Mouse (Mus musculus) kidney, postnatal 25 days (tissue): ENCODE results near the gene Ephb2.

ENCODE experiments used
- DNase-seq, 2 experiments: peaks; one replicate each; pipeline ENCODE4 v3.0.0; 2021; ENCODE audit warnings: mixed read lengths in 2 of 2

The Ephb2 gene

GRCm38 (mm10) chr4:136696381-136696925 is 139.3 kb downstream of the Ephb2 start:
- peak; percentile 63 to 74 for DNase-seq

- no peak for DNase-seq
Measured at GRCm38 (mm10) chr4:136695696-136696095, 140.1 kb downstream of the Ephb2 start.

GRCm38 (mm10) chr4:136690034-136690433 is 145.8 kb downstream of the Ephb2 start:
- DNase-seq = no peak

- DNase-seq = no peak
Measured at GRCm38 (mm10) chr4:136688113-136688512, 147.7 kb downstream of the Ephb2 start.

DNA sequence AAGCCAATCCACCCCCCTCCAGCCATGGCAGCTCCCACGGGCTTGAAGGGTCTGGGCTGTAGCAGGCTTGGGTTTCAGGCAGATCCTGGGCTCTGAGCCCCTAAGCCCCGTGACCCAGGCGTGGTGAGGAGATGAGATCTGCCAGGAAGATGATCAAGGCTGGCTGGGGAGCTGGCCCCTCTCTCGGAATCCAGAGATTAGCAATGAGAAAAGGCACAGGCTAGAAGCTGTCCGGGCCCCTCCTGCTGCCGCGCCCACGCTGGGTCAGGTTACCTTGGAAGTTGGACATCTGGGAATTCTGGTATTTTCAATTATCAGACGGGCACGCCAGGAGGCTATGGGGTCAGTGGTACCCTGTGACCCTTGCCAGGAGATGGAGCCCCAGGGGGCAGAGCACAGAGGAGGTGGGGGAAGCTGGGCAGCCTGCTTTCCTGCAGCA is 150.3 kb downstream of the Ephb2 start:
- DNase-seq = no peak

GRCm38 (mm10) chr4:136684485-136684884 is 151.3 kb downstream of the Ephb2 start:
- DNase-seq = peak in 1 of 2 experiments; percentile 26

DNA sequence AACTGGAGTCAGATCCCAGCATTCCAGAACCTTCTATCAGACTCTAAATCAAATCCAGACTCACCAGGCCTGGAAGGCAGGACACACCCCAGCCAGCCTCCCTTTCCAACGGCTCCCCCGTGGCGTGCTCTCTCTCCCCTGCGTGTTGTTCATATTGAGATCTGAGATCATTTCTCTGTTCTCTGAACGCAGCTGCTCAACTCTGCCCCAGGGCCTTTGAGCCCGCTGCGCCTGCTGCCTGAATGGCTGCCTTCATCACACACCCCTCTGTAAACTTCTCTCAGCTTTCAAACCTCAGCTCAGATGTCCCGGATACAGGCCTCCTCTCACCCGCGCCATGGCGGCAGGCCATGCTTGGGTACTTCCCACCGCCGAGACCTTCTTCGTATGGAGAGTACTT is 155.1 kb downstream of the Ephb2 start:
- no peak for DNase-seq

DNA sequence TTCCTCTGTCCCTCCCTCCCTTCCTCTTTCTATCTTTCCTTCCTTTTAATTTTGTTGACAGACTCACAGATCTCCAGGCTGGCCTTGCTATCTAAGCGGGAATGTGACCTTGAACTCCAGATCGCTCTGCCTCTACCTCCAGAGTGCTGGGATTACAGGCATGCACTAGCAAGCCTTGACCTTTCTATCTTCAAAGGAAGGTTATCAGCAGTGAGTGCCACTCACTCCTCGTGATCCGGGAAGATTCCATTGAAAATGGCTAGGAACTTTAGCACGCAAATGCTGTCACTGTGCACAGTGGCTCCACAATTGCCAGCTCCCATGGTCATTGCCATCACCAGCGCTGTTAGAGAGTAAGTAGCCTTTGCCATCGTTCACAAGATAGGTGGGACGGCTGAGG is 156.6 kb downstream of the Ephb2 start:
- DNase-seq = no peak

- DNase-seq = peak; percentile 81 to 93
Measured at GRCm38 (mm10) chr4:136678480-136678879, 157.3 kb downstream of the Ephb2 start.

- DNase-seq = no peak
Measured at GRCm38 (mm10) chr4:136675439-136675838, 160.3 kb downstream of the Ephb2 start.

DNA sequence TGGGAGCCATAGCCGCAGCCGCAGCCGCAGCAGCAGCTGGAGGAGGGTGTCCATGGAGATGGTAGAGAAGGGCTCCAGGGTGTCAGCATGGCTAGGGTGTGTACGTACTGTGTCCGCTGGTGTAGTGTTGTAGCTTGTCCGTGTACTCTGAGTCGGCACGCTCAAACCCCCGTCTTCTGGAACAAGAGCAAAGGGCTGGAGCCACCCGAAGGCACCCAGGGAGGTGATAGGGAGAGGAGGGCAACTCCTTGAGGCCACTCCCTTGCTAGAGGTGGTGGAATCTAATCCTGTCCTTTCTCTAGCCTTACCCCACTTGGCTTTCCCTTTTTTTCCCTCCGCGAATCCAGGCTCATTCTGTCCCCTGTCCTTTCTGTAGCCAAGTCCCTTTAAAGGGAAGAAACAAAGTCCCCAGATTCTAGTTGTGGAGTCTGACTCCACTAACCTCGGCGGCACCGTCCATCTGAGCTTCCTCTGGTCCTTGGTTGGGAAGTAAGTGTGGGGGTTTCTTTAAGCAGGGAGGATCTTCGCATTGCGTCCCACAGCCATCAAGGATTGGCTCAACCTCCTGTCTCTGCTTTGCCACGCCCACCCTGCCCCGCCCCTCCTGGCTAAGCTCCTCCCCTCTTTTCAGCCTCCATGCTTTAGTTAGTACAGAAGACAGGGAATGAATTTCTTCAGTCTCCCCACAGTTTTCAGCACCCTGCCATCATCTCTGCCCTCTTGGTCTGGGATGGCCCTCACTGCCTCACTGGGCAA is 163.3 kb downstream of the Ephb2 start:
- no peak for DNase-seq

- DNase-seq = no peak
Measured at GRCm38 (mm10) chr4:136667757-136668156, 168.0 kb downstream of the Ephb2 start.

GRCm38 (mm10) chr4:136666002-136666401 is 169.8 kb downstream of the Ephb2 start:
- no peak for DNase-seq

DNA sequence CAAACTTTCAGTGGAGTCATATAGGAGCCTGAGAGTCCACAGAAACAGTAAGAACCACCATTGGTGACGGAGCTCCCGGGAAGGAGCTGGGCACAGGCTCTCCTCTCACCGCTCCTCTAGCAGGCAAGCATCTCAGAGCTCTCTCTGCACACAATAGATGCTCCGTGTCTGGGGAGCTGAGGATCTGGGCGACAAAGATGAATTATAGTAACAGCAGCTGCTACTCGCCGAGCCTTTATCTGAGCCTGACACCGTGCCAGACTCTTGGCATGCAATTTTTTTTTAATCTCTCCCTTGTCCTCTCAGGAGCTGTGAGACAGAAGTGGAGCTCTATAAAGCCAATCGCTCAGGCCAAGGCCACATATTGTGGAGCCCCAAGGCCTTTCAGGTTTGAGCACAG is 170.7 kb downstream of the Ephb2 start:
- DNase-seq = no peak

- DNase-seq = no peak
Measured at GRCm38 (mm10) chr4:136657914-136658313, 177.9 kb downstream of the Ephb2 start.

DNA sequence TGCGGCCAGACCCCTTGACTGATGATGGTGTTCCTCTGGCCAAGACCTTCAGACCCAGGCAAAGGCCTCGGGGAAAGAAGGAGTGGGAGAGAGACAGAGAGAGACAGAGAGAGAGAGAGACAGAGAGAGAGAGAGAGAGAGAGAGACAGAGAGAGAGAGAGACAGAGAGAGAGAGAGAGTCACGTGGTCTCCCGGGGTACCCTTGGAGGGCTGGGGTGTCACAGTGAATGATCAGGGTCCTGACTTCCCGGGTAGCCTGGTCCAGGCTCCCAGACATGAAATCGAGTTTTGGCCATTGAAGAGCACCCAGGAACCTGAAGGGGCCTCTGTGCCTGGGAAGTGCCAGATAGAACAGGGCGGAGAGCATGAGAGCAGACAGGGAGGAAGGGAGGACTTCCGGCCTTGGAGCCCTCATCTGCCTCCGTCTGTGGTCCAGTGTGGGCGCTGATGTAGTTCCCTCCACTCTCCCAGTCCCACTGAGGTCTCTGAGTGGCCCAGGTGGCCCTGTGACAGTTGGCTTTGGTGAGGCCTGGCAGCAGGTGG is 182.0 kb downstream of the Ephb2 start:
- no peak for DNase-seq

- no peak for DNase-seq
Measured at GRCm38 (mm10) chr4:136653019-136653418, 182.8 kb downstream of the Ephb2 start.

- DNase-seq = no peak
Measured at GRCm38 (mm10) chr4:136652528-136652910, 183.3 kb downstream of the Ephb2 start.

- DNase-seq = no peak
Measured at GRCm38 (mm10) chr4:136651882-136652527, 183.8 kb downstream of the Ephb2 start.

DNA sequence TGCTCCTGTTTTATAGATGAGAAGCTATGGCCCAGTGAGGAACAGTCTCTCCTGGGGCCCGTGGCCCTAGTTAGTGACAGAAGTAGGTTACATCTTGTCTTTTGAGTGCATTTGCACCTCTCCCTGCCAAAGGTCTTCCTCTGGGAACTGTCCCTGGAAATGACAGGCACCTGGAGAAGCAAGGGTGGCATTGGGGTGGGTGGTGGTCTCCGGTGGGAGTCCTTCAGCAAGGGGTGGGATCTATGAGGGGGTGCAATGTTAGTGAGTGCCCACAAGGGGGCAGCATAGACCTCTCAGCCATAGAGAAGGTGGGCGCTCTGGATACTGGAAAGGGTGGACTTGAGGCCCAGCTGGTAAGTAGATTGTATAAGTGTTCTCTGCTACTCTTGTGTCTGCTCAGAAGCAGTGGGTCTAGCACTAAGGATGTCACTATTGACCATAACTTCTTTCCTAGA is 184.4 kb downstream of the Ephb2 start:
- no peak for DNase-seq

GRCm38 (mm10) chr4:136650261-136650660 is 185.5 kb downstream of the Ephb2 start:
- DNase-seq = no peak

- DNase-seq = no peak
Measured at GRCm38 (mm10) chr4:136649480-136650196, 186.2 kb downstream of the Ephb2 start.

DNA sequence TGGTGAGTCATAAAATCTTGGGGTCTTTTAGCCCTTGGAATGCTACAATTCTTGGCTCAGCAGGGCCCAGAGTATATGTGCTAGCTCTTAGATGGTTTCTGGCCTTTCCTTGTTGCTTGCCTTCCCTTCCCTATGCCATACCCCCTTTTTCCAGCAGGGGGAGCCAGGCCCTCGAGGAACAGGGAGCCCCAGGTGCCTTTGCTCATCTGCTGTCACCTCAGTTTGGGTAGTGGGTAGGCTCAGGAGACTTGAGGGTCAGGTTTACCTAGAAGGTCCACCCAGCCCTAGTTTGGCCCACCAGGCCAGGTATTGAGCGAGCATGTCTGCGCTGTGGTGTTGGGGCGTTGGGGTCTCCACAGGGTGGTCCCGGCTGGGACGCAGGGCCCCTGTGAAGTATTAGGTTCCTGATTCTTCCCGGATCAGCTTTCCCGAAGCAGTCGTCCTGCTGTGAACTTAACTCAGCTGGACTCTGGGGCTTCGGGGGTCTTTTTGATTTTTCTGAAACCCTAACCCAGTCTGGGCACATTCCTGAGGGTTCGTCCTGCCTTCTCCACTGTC is 186.8 kb downstream of the Ephb2 start:
- DNase-seq = peak; percentile 71 to 88
